Mouse (Mus musculus) thymus, adult 2 months (tissue): ENCODE data around the gene Zar1l.

Experiments
- CTCF ChIP-seq: fragments of 200-500 bp; IDR thresholded peaks from 2 replicates; pipeline ENCODE4 v1.5.1; 2012; ENCODE audit warnings: mild to moderate bottlenecking, control low read depth, low read length, moderate library complexity, borderline replicate concordance; ENCODE audit not compliant: control insufficient read depth, poor library complexity, insufficient read depth; ENCODE audit errors: extremely low read depth
- POLR2A ChIP-seq: fragments of 200-500 bp; IDR thresholded peaks from 2 replicates; pipeline ENCODE4 v1.6.1; 2012; ENCODE audit warnings: mild to moderate bottlenecking, low read length, control low read depth, moderate library complexity; ENCODE audit not compliant: control insufficient read depth, poor library complexity, insufficient read depth; ENCODE audit errors: extremely low read depth

DNA sequence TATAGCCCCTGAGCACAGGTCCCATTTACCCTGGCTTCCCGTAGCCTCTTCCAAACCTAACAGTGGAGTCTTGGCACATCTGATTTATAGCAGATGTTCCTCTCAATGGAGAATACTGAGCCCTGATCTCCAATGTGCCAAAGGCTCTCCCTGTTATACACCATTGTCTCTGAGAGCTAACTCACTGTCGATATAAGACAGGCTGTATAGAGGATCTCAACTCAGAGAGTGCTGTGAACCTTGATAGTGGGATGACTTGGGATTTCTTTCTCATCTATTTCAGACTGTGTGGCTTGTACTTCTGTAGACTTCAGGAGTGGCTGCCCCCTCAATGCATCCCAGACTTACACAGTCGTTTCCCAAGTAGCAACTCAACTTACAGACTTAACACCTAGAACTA is 27.7 kb downstream of the Zar1l start:
- TF ChIP-seq POLR2A (no peak), CTCF (no peak)
